Mouse (Mus musculus) embryonic facial prominence, embryonic 11.5 days (tissue): ENCODE measurements around the gene Cse1l. TPM values are rescaled to one million over a fixed set of nuclear protein-coding genes. Genes with fewer than 3 reads are reported as not detected.

Experiments used
- ATAC-seq: fragments of 200-750 bp; cut with Nextera tagmentation; replicated peaks from 2 replicates; pipeline ENCODE4 v1.8.0; 2017; ENCODE audit warnings: low read depth; ENCODE audit not compliant: insufficient number of reproducible peaks, low FRiP score, low TSS enrichment
- DNase-seq: peaks from one replicate; pipeline ENCODE4 v3.0.0-alpha.2; 2015; ENCODE audit warnings: low spot score
- H3K27ac ChIP-seq: fragments of 300-500 bp; sonication (generic); replicated peaks from 2 replicates; pipeline ENCODE4 v1.5.1; 2014; ENCODE audit warnings: mild to moderate bottlenecking, low read depth, low read length, control low read depth
- H3K27me3 ChIP-seq: fragments of 300-500 bp; sonication (generic); 2 replicates; pipeline ENCODE4 v1.6.1; 2014; ENCODE audit warnings: mild to moderate bottlenecking, low read length, moderate library complexity, mixed read lengths; ENCODE audit not compliant: control insufficient read depth, insufficient read depth
- H3K36me3 ChIP-seq: fragments of 300-500 bp; sonication (generic); replicated peaks from 2 replicates; pipeline ENCODE4 v1.6.1; 2014; ENCODE audit warnings: low read depth, mild to moderate bottlenecking, low read length, moderate library complexity, mixed read lengths; ENCODE audit not compliant: control insufficient read depth, insufficient read depth
- H3K4me1 ChIP-seq: fragments of 300-500 bp; sonication (generic); 2 replicates; pipeline ENCODE4 v1.6.1; 2014; ENCODE audit warnings: low read length, mixed read lengths; ENCODE audit not compliant: control insufficient read depth, insufficient read depth
- H3K4me2 ChIP-seq: fragments of 300-500 bp; sonication (generic); 2 replicates; pipeline ENCODE4 v1.6.1; 2014; ENCODE audit warnings: low read depth, mild to moderate bottlenecking, control low read depth, low read length, moderate library complexity
- H3K4me3 ChIP-seq: fragments of 300-500 bp; sonication (generic); 2 replicates; pipeline ENCODE4 v1.5.1; 2014; ENCODE audit warnings: low read depth, low read length, control low read depth
- H3K9ac ChIP-seq: fragments of 300-500 bp; sonication (generic); replicated peaks from 2 replicates; pipeline ENCODE4 v1.6.1; 2014; ENCODE audit warnings: mild to moderate bottlenecking, control low read depth, low read length
- H3K9me3 ChIP-seq: fragments of 300-500 bp; sonication (generic); replicated peaks from 2 replicates; pipeline ENCODE4 v1.6.1; 2016; ENCODE audit warnings: mild to moderate bottlenecking, low read length, inconsistent platforms, mixed read lengths; ENCODE audit not compliant: control insufficient read depth
- WGBS: fragments of 180-500 bp; shearing (Covaris S2); extraction: QIAGEN DNeasy Blood & Tissue Kit; methylation state at CpG from one replicate; pipeline ENCODE4 v1.1.7; 2014; 5-methylcytosine and 5-hydroxymethylcytosine counted together
- polyA plus RNA-seq: library from polyadenylated mRNA; unstranded; fragments of >200 nt; fragmentation: Nextera tagmentation; extraction: Ambion mirVana; gene quantifications from 2 replicates; pipeline ENCODE4 v1.2.1, GENCODE M21; 2014

Cse1l gene
- polyA plus RNA-seq, 1 experiment from 2014 or later, result 276 TPM

- Histone ChIP-seq H3K9me3 (no peaks in the 10 kb centered on the region), H3K9ac (no peak overlapping the region), H3K27me3 (no peaks in the 10 kb centered on the region), H3K4me1 (no peaks in the 10 kb centered on the region), H3K36me3 (no peaks in the 10 kb centered on the region; the same call in 1 of the 2 replicates), H3K27ac (no peak overlapping the region), H3K4me3 (no peak overlapping the region), H3K4me2 (no peak overlapping the region)
- DNase-seq (no peak), ATAC-seq (no peak)
- WGBS, result 89% methylated on average over 8 of the region's 8 CpGs
Observed at GRCm38 (mm10) chr2:166960648-166961330, 54.9 kb downstream of the Cse1l start.

- WGBS, result 79% methylated on average over 8 of the region's 8 CpGs
- Histone ChIP-seq H3K27me3 (no peaks in the 10 kb centered on the region), H3K4me3 (no peak overlapping the region), H3K36me3 (no peaks in the 10 kb centered on the region; the same call in 1 of the 2 replicates), H3K9me3 (no peaks in the 10 kb centered on the region), H3K4me1 (no peaks in the 10 kb centered on the region), H3K9ac (no peak overlapping the region), H3K4me2 (no peak overlapping the region), H3K27ac (no peak overlapping the region)
- no peak for ATAC-seq
- DNase-seq, result no peak
Observed at GRCm38 (mm10) chr2:166963257-166963656, 57.4 kb downstream of the Cse1l start.

GRCm38 (mm10) chr2:166964773-166965172, 58.9 kb downstream of the Cse1l start:
- H3K27ac ChIP-seq, result no peak overlapping the region
- no peaks in the 10 kb centered on the region for H3K27me3 ChIP-seq
- DNase-seq, result no peak
- no peak for ATAC-seq
- H3K36me3 ChIP-seq, result no peaks in the 10 kb centered on the region; the same call in 1 of the 2 replicates
- H3K4me3 ChIP-seq, result no peak overlapping the region
- H3K4me1 ChIP-seq, result no peaks in the 10 kb centered on the region
- no peak overlapping the region for H3K4me2 ChIP-seq
- no peak overlapping the region for H3K9ac ChIP-seq
- H3K9me3 ChIP-seq, result no peaks in the 10 kb centered on the region
- 92% methylated on average over 2 of the region's 2 CpGs for WGBS

- WGBS, result 85% methylated on average over 1 of the region's 1 CpGs
- Histone ChIP-seq H3K9ac (no peak overlapping the region), H3K27ac (no peak overlapping the region), H3K4me3 (no peak overlapping the region), H3K36me3 (no peaks in the 10 kb centered on the region), H3K4me1 (no peaks in the 10 kb centered on the region), H3K27me3 (no peaks in the 10 kb centered on the region), H3K4me2 (no peak overlapping the region), H3K9me3 (no peaks in the 10 kb centered on the region)
- no peak for DNase-seq
- no peak for ATAC-seq
Observed at GRCm38 (mm10) chr2:166973153-166973552, 67.3 kb downstream of the Cse1l start.

- no peak overlapping the region for H3K27ac ChIP-seq
- no peaks in the 10 kb centered on the region for H3K36me3 ChIP-seq
- DNase-seq (no peak), ATAC-seq (no peak)
- no peaks in the 10 kb centered on the region for H3K27me3 ChIP-seq
- H3K4me2 ChIP-seq, result no peak overlapping the region
- no peak overlapping the region for H3K4me3 ChIP-seq
- no peaks in the 10 kb centered on the region for H3K9me3 ChIP-seq
- WGBS, result 82% methylated on average over 6 of the region's 6 CpGs
- no peaks in the 10 kb centered on the region for H3K4me1 ChIP-seq
- no peak overlapping the region for H3K9ac ChIP-seq
Observed at GRCm38 (mm10) chr2:166974177-166974872, 68.5 kb downstream of the Cse1l start.

GRCm38 (mm10) chr2:166976356-166976755, 70.5 kb downstream of the Cse1l start:
- DNase-seq, result no peak
- H3K9me3 ChIP-seq, result no peaks in the 10 kb centered on the region
- no peak overlapping the region for H3K4me3 ChIP-seq
- H3K27me3 ChIP-seq, result no peaks in the 10 kb centered on the region
- H3K4me1 ChIP-seq, result no peaks in the 10 kb centered on the region
- H3K36me3 ChIP-seq, result no peaks in the 10 kb centered on the region
- no peak overlapping the region for H3K27ac ChIP-seq
- ATAC-seq, result no peak
- H3K9ac ChIP-seq, result no peak overlapping the region
- no peak overlapping the region for H3K4me2 ChIP-seq
- WGBS, result 68% methylated on average over 3 of the region's 3 CpGs

GRCm38 (mm10) chr2:166977490-166977889, 71.7 kb downstream of the Cse1l start:
- DNase-seq (no peak), ATAC-seq (no peak)
- Histone ChIP-seq H3K36me3 (no peaks in the 10 kb centered on the region), H3K27ac (no peak overlapping the region), H3K27me3 (no peaks in the 10 kb centered on the region), H3K4me3 (no peak overlapping the region), H3K9me3 (no peaks in the 10 kb centered on the region), H3K4me2 (no peak overlapping the region), H3K9ac (no peak overlapping the region), H3K4me1 (no peaks in the 10 kb centered on the region)
- WGBS, result 80% methylated on average over 3 of the region's 3 CpGs

DNA sequence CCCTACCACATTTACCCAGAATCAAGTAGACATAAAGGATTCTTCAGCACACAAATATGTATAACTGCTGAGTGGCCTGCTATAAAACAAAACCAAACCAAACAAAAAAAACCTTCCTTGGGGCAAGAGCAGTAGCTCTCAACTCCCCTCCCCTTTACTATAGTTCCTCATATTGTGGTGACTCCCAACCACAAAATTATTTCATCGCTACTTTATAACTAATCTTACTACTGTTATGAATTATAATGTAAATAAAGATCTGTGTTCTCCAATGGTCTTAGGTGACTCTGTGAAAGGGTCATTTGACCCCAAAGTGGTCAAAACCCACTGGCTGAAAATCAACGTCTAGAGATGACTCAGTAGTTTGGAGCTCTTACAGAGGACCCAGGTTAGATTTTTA, 74.3 kb downstream of the Cse1l start:
- 85% methylated on average over 2 of the region's 2 CpGs for WGBS
- DNase-seq, result no peak
- Histone ChIP-seq H3K36me3 (no peaks in the 10 kb centered on the region), H3K27ac (no peak overlapping the region), H3K9ac (no peak overlapping the region), H3K9me3 (no peaks in the 10 kb centered on the region), H3K4me3 (no peak overlapping the region), H3K4me1 (no peaks in the 10 kb centered on the region), H3K27me3 (no peaks in the 10 kb centered on the region), H3K4me2 (no peak overlapping the region)
- ATAC-seq, result no peak
